Mouse (Mus musculus) spleen, postnatal 36 days (tissue): Measurements from ENCODE around the gene Ebf1.

Source experiments
- DNase-seq, 2 experiments: peaks; one replicate each; pipeline ENCODE4 v3.0.0; 2022; ENCODE audit warnings: low spot score in 2 of 2, mixed read lengths in 1 of 2

The Ebf1 gene

GRCm38 (mm10) chr11:45017493-45017892 is 400.4 kb downstream of the Ebf1 start:
- DNase-seq: no peak

- no peak for DNase-seq
Observed at GRCm38 (mm10) chr11:45026012-45026411, 408.9 kb downstream of the Ebf1 start.

DNA sequence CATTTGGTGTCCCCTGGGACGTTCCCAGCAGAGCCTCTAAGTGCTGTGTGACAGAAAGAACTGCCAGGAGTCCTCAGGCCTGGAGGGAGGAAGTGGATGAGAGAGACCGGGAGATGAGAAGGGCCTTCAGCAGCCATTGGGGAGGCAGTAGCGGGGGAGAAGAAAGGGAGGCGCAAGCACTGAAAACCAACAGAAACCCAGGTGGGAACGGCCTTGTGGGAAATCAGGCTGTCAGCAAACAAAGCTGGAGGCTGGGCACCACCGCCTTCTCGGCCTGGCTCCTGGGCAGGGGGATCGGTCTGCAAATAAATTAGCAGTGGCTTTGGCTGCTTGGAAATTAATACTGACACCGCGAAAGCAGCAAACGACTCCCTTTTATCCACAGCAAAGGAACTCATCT is 409.6 kb downstream of the Ebf1 start:
- no peak for DNase-seq

- DNase-seq: no peak
Observed at GRCm38 (mm10) chr11:45027076-45027475, 410.0 kb downstream of the Ebf1 start.

- no peak for DNase-seq
Observed at GRCm38 (mm10) chr11:45055744-45056610, 438.9 kb downstream of the Ebf1 start.
